Mouse (Mus musculus): ENCODE data around the gene Akt3. TPM values are rescaled to one million over a fixed set of nuclear protein-coding genes. Genes with fewer than 3 reads are reported as not detected.

The Akt3 gene
- polyA plus RNA-seq, 1 experiment: 44.3 TPM

GRCm38 (mm10) chr1:177267645-177268044 lies 9.6 kb upstream of the Akt3 start:
- no peak overlapping the region for H3K4me3 ChIP-seq (ENCODE audit: low read depth, low read length)
- no peaks in the 10 kb centered on the region for H3K36me3 ChIP-seq (ENCODE audit: control insufficient read depth, insufficient read depth, low read length, poor library complexity, severe bottlenecking)
- no peak overlapping the region for H3K27ac ChIP-seq (ENCODE audit: insufficient read depth, low read length)
- no peaks in the 10 kb centered on the region for H3K9me3 ChIP-seq (replicated peaks; ENCODE audit: control insufficient read depth, insufficient read depth, low read length, poor library complexity, severe bottlenecking)
- H3K9ac ChIP-seq (ENCODE audit: low read depth, poor library complexity, severe bottlenecking): no peak overlapping the region
- no peaks in the 10 kb centered on the region for H3K4me1 ChIP-seq (ENCODE audit: control insufficient read depth, insufficient read depth, low read length)
- TF ChIP-seq POLR2A (IDR thresholded peaks at IDR 0.05; ENCODE audit: insufficient read depth, low read length) (no peak), CTCF (IDR thresholded peaks at IDR 0.05; ENCODE audit: low read depth, low read length) (no peak), EP300 (IDR thresholded peaks at IDR 0.05; ENCODE audit: insufficient read depth, low read depth, low read length) (no peak)
- no peaks in the 10 kb centered on the region for H3K27me3 ChIP-seq (ENCODE audit: control insufficient read depth, insufficient read depth, low read length, poor library complexity, severe bottlenecking)

- Histone ChIP-seq H3K4me3 (ENCODE audit: low read depth, low read length) (no peak overlapping the region), H3K9ac (ENCODE audit: low read depth, poor library complexity, severe bottlenecking) (no peak overlapping the region), H3K4me1 (ENCODE audit: control insufficient read depth, insufficient read depth, low read length) (no peaks in the 10 kb centered on the region), H3K27ac (ENCODE audit: insufficient read depth, low read length) (no peak overlapping the region), H3K27me3 (ENCODE audit: control insufficient read depth, insufficient read depth, low read length, poor library complexity, severe bottlenecking) (no peaks in the 10 kb centered on the region; the same call in 1 of the 2 replicates), H3K9me3 (replicated peaks; ENCODE audit: control insufficient read depth, insufficient read depth, low read length, poor library complexity, severe bottlenecking) (no peaks in the 10 kb centered on the region), H3K36me3 (ENCODE audit: control insufficient read depth, insufficient read depth, low read length, poor library complexity, severe bottlenecking) (no peaks in the 10 kb centered on the region)
- no peak for TF ChIP-seq EP300 (IDR thresholded peaks at IDR 0.05; ENCODE audit: insufficient read depth, low read depth, low read length)
- TF ChIP-seq POLR2A (IDR thresholded peaks at IDR 0.05; ENCODE audit: insufficient read depth, low read length): no peak
- TF ChIP-seq CTCF (IDR thresholded peaks at IDR 0.05; ENCODE audit: low read depth, low read length): no peak
Measured at GRCm38 (mm10) chr1:177262926-177263325, 4.9 kb upstream of the Akt3 start.

DNA sequence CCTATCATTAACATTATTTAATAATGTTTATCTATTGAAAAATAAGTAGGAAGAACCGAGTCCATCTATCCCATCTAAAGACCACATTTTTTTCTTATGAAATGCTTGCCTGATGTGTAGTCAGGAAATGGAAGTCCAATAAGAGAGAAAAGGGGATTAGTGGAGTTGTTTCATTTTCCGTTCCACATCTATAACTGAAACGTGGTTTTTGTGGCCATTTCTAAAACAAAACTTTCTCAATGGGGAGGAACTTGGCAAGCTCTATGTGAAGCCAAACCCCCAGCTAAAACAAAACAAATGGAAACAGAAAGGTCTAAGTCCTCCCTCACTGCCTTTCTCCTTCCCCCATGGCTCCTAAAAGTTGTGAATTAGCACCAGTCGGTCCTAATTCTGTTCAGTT lies 2.8 kb upstream of the Akt3 start:
- TF ChIP-seq CTCF (IDR thresholded peaks at IDR 0.05; ENCODE audit: low read depth, low read length) (no peak), EP300 (IDR thresholded peaks at IDR 0.05; ENCODE audit: insufficient read depth, low read depth, low read length) (no peak), POLR2A (IDR thresholded peaks at IDR 0.05; ENCODE audit: insufficient read depth, low read length) (no peak)
- Histone ChIP-seq H3K9me3 (replicated peaks; ENCODE audit: control insufficient read depth, insufficient read depth, low read length, poor library complexity, severe bottlenecking) (no peaks in the 10 kb centered on the region), H3K4me1 (ENCODE audit: control insufficient read depth, insufficient read depth, low read length) (no peaks in the 10 kb centered on the region)

GRCm38 (mm10) chr1:177259038-177259600 lies 1.1 kb upstream of the Akt3 start:
- no peaks in the 10 kb centered on the region; the same call in 1 of the 2 replicates for H3K27me3 ChIP-seq (ENCODE audit: control insufficient read depth, insufficient read depth, low read length, poor library complexity, severe bottlenecking)
- H3K9me3 ChIP-seq (replicated peaks; ENCODE audit: control insufficient read depth, insufficient read depth, low read length, poor library complexity, severe bottlenecking): no peaks in the 10 kb centered on the region
- peak overlapping the region; percentile 65 for H3K4me3 ChIP-seq (ENCODE audit: low read depth, low read length)
- TF ChIP-seq CTCF (IDR thresholded peaks at IDR 0.05; ENCODE audit: low read depth, low read length) (no peak), POLR2A (IDR thresholded peaks at IDR 0.05; ENCODE audit: insufficient read depth, low read length) (no peak), EP300 (IDR thresholded peaks at IDR 0.05; ENCODE audit: insufficient read depth, low read depth, low read length) (no peak)
- no peaks in the 10 kb centered on the region for H3K4me1 ChIP-seq (ENCODE audit: control insufficient read depth, insufficient read depth, low read length)
- no peak overlapping the region for H3K27ac ChIP-seq (ENCODE audit: insufficient read depth, low read length)
- H3K36me3 ChIP-seq (ENCODE audit: control insufficient read depth, insufficient read depth, low read length, poor library complexity, severe bottlenecking): no peaks in the 10 kb centered on the region
- peak overlapping the region; percentile 98 for H3K9ac ChIP-seq (ENCODE audit: low read depth, poor library complexity, severe bottlenecking)

More for the DNA sequence above, 2.8 kb upstream of the Akt3 start:
- no peaks in the 10 kb centered on the region for H3K36me3 ChIP-seq (ENCODE audit: control insufficient read depth, insufficient read depth, low read length, poor library complexity, severe bottlenecking)
- no peak overlapping the region for H3K27ac ChIP-seq (ENCODE audit: insufficient read depth, low read length)
- no peak overlapping the region for H3K4me3 ChIP-seq (ENCODE audit: low read depth, low read length)
- no peaks in the 10 kb centered on the region; the same call in 1 of the 2 replicates for H3K27me3 ChIP-seq (ENCODE audit: control insufficient read depth, insufficient read depth, low read length, poor library complexity, severe bottlenecking)
- no peak overlapping the region for H3K9ac ChIP-seq (ENCODE audit: low read depth, poor library complexity, severe bottlenecking)

DNA sequence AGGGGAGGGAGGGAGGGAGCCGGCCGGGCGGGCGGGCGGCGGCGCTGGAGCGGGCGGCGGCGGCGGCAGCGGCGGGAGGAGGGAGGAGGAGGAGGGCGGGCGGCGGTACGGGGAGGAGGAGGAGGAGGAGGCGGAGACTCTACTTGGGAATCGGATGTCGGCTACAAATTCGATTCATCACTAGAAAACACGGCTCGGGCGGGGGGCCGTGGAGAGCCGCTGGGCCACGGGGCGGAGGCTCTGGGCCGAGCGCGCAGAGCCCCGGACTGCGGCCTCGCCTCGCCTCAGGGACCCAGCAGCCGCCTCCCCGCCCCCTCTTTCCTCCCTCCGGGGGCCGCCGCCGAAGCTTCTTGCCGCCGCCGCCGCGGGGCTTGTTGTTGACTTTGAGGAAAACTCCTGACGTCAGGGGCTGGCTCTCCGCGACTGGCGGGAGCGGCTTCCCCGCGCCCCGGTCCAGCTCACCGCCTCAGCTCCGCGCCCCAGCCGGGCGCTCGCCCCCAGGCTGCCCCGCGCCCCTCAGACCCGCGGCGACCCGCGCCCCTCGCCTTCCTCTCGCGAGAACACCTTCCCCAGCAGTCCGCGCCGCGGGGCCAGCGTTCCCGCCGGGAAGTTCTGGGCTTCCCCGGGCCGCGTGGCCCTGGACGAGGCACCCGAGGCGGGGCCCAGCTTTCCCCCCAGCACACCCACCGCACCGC lies 487 bp upstream of the Akt3 start:
- no peak for TF ChIP-seq POLR2A (IDR thresholded peaks at IDR 0.05; ENCODE audit: insufficient read depth, low read length)
- no peak for TF ChIP-seq EP300 (IDR thresholded peaks at IDR 0.05; ENCODE audit: insufficient read depth, low read depth, low read length)
- TF ChIP-seq CTCF (IDR thresholded peaks at IDR 0.05; ENCODE audit: low read depth, low read length): no peak
- Histone ChIP-seq H3K4me1 (ENCODE audit: control insufficient read depth, insufficient read depth, low read length) (no peaks in the 10 kb centered on the region), H3K27ac (ENCODE audit: insufficient read depth, low read length) (no peak overlapping the region), H3K27me3 (ENCODE audit: control insufficient read depth, insufficient read depth, low read length, poor library complexity, severe bottlenecking) (no peaks in the 10 kb centered on the region; the same call in 1 of the 2 replicates), H3K4me3 (ENCODE audit: low read depth, low read length) (peak overlapping the region; percentile 65), H3K9me3 (replicated peaks; ENCODE audit: control insufficient read depth, insufficient read depth, low read length, poor library complexity, severe bottlenecking) (no peaks in the 10 kb centered on the region), H3K9ac (ENCODE audit: low read depth, poor library complexity, severe bottlenecking) (peak overlapping the region; percentile 98), H3K36me3 (ENCODE audit: control insufficient read depth, insufficient read depth, low read length, poor library complexity, severe bottlenecking) (no peaks in the 10 kb centered on the region)
